Mouse (Mus musculus): ENCODE measurements around the gene Mms19. TPM values are rescaled to one million over a fixed set of nuclear protein-coding genes. Genes with fewer than 3 reads are reported as not detected.
A peak's percentile ranks its signal among the peaks of the same experiment; 100 is the strongest.
"Not testable (repeated sequence)": the region's sequence is repeated elsewhere in the genome, so short reads cannot be mapped to it uniquely, and the experiment has no call there.

Gene Mms19
- polyA plus RNA-seq, 1 experiment from 2014 or later: 35.6 TPM

DNA sequence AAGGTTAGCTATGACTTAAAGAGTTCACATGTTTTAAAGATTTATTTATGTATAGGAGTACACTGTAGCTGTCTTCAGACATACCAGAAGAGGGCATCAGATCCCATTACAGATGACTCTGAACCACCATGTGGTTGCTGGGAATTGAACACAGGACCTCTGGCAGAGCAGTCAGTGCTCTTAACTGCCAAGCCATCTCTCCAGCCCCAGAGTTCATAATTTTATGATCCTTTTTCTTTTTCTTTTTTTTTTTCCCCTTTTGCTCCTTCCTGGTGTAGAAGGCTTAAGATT lies 66.4 kb downstream of the Mms19 start:
- H3K27ac ChIP-seq (ENCODE audit: low read depth); ATAC-seq (ENCODE audit: insufficient read depth); DNase-seq; H3K9ac ChIP-seq; H3K9me3 ChIP-seq (ENCODE audit: low read depth, low read length); H3K4me1 ChIP-seq (ENCODE audit: insufficient read depth); H3K27me3 ChIP-seq (ENCODE audit: insufficient read depth, low read length): not testable (repeated sequence)
- H3K4me3 ChIP-seq (ENCODE audit: low read depth, low read length): peak overlapping the region; percentile 95; the same call in 1 of the 2 replicates
- peaks cover 46% of the 10 kb centered on the region for H3K36me3 ChIP-seq (ENCODE audit: insufficient read depth)
- peak overlapping the region; percentile 76; the same call in 1 of the 2 replicates for H3K4me2 ChIP-seq
- peak; percentile 12; the same call in 1 of the 2 replicates for TF ChIP-seq CTCF (IDR thresholded peaks at IDR 0.05; ENCODE audit: low read depth)

GRCm38 (mm10) chr19:41913774-41914591 lies 67.0 kb downstream of the Mms19 start:
- no peak for DNase-seq
- no peak for ATAC-seq (ENCODE audit: insufficient read depth)
- no peaks in the 10 kb centered on the region for H3K9me3 ChIP-seq (ENCODE audit: low read depth, low read length)
- 43% methylated on average over 6 of the region's 6 CpGs for WGBS
- H3K27me3 ChIP-seq (ENCODE audit: insufficient read depth, low read length): no peaks in the 10 kb centered on the region
- no peak for TF ChIP-seq CTCF (IDR thresholded peaks at IDR 0.05; ENCODE audit: low read depth)
- H3K4me3 ChIP-seq (ENCODE audit: low read depth, low read length): peak overlapping the region; percentile 95
- no peaks in the 10 kb centered on the region; the same call in 1 of the 2 replicates for H3K4me1 ChIP-seq (ENCODE audit: insufficient read depth)
- no peak overlapping the region; the same call in 1 of the 2 replicates for H3K27ac ChIP-seq (ENCODE audit: low read depth)
- H3K4me2 ChIP-seq: peak overlapping the region; percentile 76
- peaks cover 40% of the 10 kb centered on the region for H3K36me3 ChIP-seq (ENCODE audit: insufficient read depth)
- H3K9ac ChIP-seq: peak overlapping the region; percentile 97

DNA sequence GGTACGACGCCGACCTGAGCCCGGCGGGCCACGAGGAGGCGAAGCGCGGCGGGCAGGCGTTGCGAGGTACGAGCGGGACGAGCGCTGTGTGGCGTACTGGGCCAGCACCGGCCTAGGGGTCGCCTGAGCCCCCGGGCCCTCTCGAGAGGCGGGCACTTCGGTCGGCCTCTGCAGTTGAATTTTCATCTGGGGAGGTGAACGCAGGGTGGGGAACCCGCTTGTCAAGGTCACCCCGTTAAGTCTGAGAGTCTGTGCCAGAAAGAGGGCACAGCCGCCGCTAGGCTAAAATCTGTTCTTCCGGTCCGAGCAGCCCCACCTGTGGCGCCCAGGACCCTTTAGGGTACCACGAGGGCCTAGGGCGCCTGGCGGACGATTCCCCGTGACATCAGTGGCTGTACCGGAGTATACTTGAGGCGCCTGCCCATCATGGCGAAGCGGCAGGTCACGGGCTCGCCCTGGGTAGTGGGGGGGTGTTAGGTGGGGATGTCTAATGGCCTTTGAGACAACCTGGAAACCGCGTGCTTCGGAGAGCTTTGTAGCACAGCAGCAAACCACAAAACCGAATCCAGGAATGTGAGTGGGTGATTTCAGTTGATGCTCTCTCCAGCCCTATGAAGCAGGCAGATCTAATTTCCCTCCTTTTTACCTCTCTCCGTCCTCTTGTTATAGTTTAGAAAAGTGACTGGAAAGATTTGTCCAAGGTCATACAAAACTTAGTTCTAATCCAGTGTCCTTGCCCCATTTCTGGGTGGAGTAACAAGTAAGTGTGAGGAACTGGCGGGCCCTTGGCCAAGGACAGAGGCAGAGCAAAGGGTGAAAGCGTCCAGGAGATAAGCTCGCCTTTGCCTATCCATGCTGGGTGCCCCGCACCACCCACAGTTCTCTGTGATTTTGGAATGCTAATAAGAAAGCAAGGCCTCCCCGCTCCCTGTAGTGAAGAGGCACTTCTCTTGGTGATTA lies 68.6 kb downstream of the Mms19 start:
- DNase-seq (peak; percentile 36), ATAC-seq (ENCODE audit: insufficient read depth) (peak; percentile 71)
- H3K27me3 ChIP-seq (ENCODE audit: insufficient read depth, low read length): no peaks in the 10 kb centered on the region
- no peaks in the 10 kb centered on the region; the same call in 1 of the 2 replicates for H3K4me1 ChIP-seq (ENCODE audit: insufficient read depth)
- peak overlapping the region; percentile 90 for H3K27ac ChIP-seq (ENCODE audit: low read depth)
- H3K9me3 ChIP-seq (ENCODE audit: low read depth, low read length): no peaks in the 10 kb centered on the region
- H3K4me2 ChIP-seq: peak overlapping the region; percentile 76
- no peak for TF ChIP-seq CTCF (IDR thresholded peaks at IDR 0.05; ENCODE audit: low read depth)
- WGBS: under 1% methylated on average over 50 of the region's 53 CpGs
- H3K9ac ChIP-seq: peak overlapping the region; percentile 97
- H3K4me3 ChIP-seq (ENCODE audit: low read depth, low read length): peak overlapping the region; percentile 95
- H3K36me3 ChIP-seq (ENCODE audit: insufficient read depth): peaks cover 34% of the 10 kb centered on the region

DNA sequence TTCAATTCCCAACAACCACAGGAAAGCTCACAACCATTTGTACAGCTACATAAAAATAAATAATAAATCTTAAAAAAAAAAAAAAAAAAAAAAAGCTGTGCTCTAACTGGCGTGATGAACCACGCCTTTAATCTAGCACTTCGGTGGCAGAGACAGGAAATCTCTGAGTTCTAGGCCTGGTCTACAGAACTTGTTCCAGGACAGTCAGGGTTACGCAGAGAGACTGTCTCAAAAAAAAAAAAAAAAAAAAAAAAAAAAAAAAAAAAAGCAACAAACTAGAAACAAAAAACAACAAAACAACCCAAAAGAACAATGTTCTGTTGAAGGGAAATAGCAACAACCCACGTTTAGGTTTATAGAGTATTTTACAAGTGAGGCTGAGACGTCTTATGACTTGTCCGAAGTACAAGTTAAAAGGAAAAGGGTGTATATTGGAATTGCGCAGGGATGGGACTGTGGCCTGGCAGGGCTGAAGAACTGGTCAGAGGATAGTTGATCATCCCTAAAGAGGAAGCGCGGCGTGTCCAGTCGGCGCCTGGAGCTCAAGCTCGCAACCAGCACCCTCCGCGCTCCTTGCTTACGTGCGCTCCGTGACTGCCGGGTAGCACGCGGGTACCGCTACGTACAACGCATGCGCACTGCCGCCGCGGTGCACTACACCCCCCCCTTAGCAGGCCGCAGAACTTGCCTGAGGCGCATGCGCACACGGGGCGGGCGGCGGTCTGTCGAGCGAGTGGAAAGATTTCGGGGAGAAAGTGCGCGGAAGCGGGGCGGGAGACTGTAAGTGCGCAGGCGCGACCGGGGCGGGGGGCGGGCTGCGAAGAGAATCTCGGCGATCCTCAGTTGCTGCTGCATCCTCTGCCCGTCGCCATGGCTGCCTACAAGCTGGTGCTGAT lies 69.5 kb downstream of the Mms19 start, which contains the start of gene Pgam1:
Gene Pgam1, plus strand, starts transcription at position 746 of the 896 bp plus-strand sequence.
- WGBS: 5% methylated on average over 54 of the region's 54 CpGs
- peak; percentile 92 for ATAC-seq (ENCODE audit: insufficient read depth)

GRCm38 (mm10) chr19:41910396-41910795 lies 70.6 kb downstream of the Mms19 start:
- Histone ChIP-seq H3K27ac (ENCODE audit: low read depth) (peak overlapping the region; percentile 10; the same call in 1 of the 2 replicates), H3K4me3 (ENCODE audit: low read depth, low read length) (no peak overlapping the region), H3K9me3 (ENCODE audit: low read depth, low read length) (no peaks in the 10 kb centered on the region), H3K9ac (no peak overlapping the region), H3K4me1 (ENCODE audit: insufficient read depth) (no peaks in the 10 kb centered on the region; the same call in 1 of the 2 replicates), H3K27me3 (ENCODE audit: insufficient read depth, low read length) (no peaks in the 10 kb centered on the region), H3K36me3 (ENCODE audit: insufficient read depth) (peaks cover 16% of the 10 kb centered on the region; the same call in 1 of the 2 replicates), H3K4me2 (no peak overlapping the region)
- ATAC-seq (ENCODE audit: insufficient read depth): no peak
- 53% methylated on average over 2 of the region's 2 CpGs for WGBS
- no peak for TF ChIP-seq CTCF (IDR thresholded peaks at IDR 0.05; ENCODE audit: low read depth)
- no peak for DNase-seq

More for the DNA sequence above, 69.5 kb downstream of the Mms19 start, which contains the start of gene Pgam1:
- Histone ChIP-seq H3K27ac (ENCODE audit: low read depth) (peak within 1 kb of the TSS; percentile 96), H3K4me2 (peak within 1 kb of the TSS; percentile 76), H3K9ac (peak within 1 kb of the TSS; percentile 97), H3K4me1 (ENCODE audit: insufficient read depth) (no peaks in the 10 kb centered on the region; the same call in 1 of the 2 replicates), H3K36me3 (ENCODE audit: insufficient read depth) (peaks cover 24% of the 10 kb centered on the region), H3K4me3 (ENCODE audit: low read depth, low read length) (peak within 1 kb of the TSS; percentile 95), H3K9me3 (ENCODE audit: low read depth, low read length) (no peaks in the 10 kb centered on the region), H3K27me3 (ENCODE audit: insufficient read depth, low read length) (no peaks in the 10 kb centered on the region)
- peak; percentile 100 for DNase-seq
- no peak for TF ChIP-seq CTCF (IDR thresholded peaks at IDR 0.05; ENCODE audit: low read depth)

GRCm38 (mm10) chr19:41908736-41909135 lies 72.2 kb downstream of the Mms19 start:
- no peak for TF ChIP-seq CTCF (IDR thresholded peaks at IDR 0.05; ENCODE audit: low read depth)
- Histone ChIP-seq H3K9ac (no peak overlapping the region), H3K9me3 (ENCODE audit: low read depth, low read length) (no peaks in the 10 kb centered on the region), H3K27ac (ENCODE audit: low read depth) (no peak overlapping the region), H3K4me3 (ENCODE audit: low read depth, low read length) (no peak overlapping the region), H3K36me3 (ENCODE audit: insufficient read depth) (0 out of 2 replicates have a peak, but pooled peaks cover 4% of the 10 kb centered on the region), H3K4me1 (ENCODE audit: insufficient read depth) (no peaks in the 10 kb centered on the region; the same call in 1 of the 2 replicates), H3K27me3 (ENCODE audit: insufficient read depth, low read length) (no peaks in the 10 kb centered on the region), H3K4me2 (no peak overlapping the region)
- ATAC-seq (ENCODE audit: insufficient read depth) (no peak), DNase-seq (no peak)
- 80% methylated on average over 3 of the region's 3 CpGs for WGBS

All from lung, embryonic 14.5 days (tissue).